Mouse (Mus musculus): Measurements from ENCODE around the gene Galp.
A peak's percentile ranks its signal among the peaks of the same experiment; 100 is the strongest.
"Not testable (repeated sequence)": the region's sequence is repeated elsewhere in the genome, so short reads cannot be mapped to it uniquely, and the experiment has no call there.

The Galp gene

GRCm38 (mm10) chr7:6196790-6197189, at the start of gene Galp:
Gene Galp (plus strand): TSS chr7:6197090.
- no peak for DNase-seq

DNA sequence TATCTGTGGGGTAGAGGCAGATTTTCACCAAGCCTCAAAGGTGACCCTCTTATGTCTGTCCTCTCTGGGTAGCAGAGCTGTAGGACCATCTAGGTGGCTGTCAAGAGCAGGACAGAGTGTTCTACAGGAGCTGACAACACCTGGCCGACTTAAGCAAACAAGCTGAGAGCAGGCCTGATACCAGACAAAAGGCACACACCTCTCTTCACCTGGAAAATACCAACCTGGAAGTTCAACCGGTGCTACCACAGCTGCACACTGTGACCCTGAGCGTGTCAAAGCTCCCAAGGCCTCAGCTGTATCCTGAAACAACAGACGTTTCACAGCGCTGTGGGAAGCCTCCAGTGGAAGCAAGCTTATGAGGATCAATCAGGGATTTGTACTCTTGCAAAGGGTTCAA, 49.2 kb upstream of the Galp start:
- DNase-seq: no peak

DNA sequence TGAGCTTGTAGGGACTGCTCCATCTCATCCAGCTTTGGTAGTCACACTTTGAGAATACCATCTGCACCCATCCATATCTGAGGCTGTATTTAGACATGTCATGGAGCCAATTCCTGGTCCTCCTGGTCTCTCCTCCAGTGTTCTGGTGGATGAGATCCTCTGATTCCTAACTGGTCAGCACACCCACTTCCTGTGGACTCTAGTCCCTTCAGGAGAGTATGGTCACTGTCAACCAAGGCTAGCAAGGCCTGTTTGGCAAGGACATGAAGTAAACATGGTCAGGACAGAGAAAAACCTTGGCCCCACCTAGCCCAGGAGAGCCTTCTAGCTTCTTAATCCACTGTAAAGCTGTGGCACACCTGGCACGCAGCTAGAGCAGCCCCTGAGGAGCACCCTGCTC, 45.6 kb upstream of the Galp start:
- no peak for DNase-seq

DNA sequence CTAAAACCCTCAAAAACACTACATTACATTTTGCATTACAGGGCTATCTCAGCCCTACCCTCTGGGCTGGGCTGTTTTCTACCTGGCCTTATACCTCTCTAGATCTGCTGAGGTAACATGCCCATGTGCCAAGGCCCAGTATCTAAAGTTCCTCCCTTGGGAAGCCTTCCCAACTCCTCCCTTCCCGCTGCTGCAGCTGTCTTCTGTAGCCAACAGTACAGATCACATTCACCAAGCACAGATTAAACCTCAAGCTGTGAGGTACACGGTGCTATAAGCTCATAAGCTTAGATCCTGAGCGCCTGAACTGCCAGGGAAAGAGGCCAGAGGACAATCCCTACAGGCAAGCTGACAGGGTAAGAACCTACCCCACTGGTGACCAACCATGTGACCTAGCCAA, 44.9 kb upstream of the Galp start:
- no peak for DNase-seq

DNA sequence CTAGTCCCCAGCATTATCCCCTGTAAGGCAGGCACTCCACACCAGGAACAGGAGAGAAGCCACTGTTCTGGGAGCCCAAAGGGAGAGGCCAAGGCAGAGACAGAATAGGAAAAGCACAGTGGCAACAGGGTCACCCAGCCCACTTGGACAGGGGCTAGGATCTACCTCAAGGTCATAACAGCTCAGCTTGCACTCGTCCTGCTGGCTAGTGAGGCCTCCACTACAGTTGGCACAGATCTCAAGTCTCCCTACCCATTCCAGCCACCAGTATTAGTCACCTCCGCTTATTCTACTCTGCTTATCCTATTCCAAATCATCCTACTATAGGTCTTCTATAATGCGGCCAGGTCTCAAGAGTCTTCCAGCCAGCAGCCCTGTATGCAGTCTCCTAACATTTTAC, 43.8 kb upstream of the Galp start:
- DNase-seq: no peak

DNA sequence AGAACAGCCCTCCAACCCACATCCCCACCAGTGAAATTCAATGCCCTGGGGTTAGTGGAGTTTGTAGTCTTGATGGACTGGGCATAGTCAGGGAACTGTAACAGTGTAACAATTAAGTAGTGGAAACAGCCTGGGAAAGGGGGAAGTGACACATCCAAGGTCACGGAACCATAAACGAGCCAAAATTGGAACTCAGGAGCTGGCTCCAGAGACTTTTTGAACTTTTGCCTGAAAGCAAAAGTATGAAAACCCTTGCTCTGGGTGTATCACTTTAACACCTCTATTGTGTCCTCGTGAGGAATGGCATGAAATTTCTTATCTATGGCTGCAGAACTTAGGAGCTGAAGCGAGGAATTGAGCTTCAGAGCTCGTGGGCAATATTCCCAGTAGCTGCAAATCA, 42.7 kb upstream of the Galp start:
- no peak for DNase-seq

DNA sequence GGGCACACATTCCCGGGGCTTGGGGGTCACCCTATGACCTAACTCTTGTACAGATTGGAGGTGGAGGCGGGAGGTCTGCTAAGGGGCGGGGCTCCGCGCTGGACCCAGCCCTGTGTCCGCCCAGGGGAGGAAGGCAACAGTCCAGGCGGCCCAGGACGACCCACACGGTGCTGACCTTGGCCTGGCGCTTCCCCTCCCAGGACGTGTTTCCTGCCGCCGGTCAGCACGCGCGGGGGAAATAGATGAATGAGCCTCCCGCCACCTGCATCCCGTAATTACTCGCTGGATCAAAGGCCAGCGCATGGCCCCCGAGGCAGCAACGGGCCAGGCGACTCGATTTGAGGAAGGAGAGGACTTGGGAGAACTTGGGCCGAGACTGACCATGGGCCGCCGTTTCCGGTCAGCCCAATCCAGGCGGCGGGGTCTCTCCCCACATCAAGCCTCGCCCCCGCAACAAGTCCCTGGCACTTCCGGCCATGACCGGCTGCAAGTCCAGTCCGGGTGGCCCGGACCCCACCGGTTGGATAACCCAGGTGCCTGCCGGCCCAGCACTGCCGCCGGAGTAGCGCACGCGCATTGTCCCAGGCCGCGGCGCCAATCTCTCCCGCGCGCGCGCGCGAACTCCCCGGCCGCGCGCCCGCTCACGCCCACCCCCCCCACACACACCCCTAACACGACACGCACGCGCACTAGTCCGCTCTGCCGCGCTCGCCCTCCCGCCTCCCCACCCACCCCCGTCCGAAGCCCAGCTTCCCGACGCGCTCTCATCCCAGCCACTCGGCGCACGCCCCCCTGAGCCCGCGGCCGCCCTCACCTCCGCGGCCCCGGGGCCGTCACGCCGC, 41.6 kb upstream of the Galp start:
- DNase-seq: peak; percentile 85

DNA sequence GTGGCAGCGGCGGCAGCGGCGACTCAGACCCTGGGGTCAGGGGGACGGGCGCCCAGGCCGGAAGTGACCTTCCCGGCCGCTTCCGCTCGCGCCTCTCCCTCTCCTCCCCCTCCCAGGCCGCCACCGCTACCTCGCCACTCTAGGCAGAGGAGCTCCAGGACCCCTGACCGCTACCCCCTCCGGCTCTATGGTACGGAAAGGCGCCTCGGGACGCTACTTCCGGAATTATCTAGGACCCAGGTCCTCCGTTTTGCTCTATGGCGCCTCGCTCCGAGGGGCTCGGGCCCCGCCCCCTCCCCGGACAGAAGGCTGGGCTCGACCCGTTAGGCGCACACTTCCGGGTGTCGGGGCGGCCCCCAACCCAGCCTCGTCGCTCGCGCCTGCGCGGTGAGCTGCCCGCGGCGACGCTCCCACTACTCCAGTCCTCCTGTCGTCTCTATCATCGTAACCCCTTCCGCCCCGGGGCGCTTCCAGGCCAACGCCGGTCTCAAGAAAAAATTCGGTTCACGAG, 40.9 kb upstream of the Galp start, which contains the start of gene Zfp787:
Zfp787 (minus strand) TSS at position 97 of the 511 bp plus-strand sequence.
- DNase-seq: peak; percentile 96

- DNase-seq: no peak
Measured at GRCm38 (mm10) chr7:6156901-6157472, 39.9 kb upstream of the Galp start.

- DNase-seq: no peak
Measured at GRCm38 (mm10) chr7:6157479-6157878, 39.4 kb upstream of the Galp start.

GRCm38 (mm10) chr7:6159604-6160003, 37.3 kb upstream of the Galp start:
- no peak for DNase-seq

- DNase-seq: no peak
Measured at GRCm38 (mm10) chr7:6161541-6161940, 35.3 kb upstream of the Galp start.

DNA sequence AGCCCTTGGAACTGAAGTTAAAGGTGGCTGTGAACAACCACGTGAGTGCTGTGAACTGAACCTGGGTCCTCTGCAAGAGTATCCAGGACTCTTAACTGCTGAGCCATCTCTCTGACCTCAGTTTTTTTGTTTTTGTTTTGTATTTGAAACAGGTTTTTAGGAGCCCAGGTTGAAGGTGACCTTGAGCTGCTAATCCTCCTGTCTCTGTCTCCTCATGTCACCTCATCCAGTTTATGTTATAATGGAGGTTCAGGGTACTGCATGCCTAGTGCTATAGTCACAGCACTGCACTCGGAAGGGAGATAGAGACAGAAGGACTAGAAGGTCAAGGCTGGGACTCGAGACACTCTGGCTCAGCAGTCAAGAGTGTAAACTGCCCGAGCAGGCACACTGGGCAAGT, 34.7 kb upstream of the Galp start:
- no peak for DNase-seq

- no peak for DNase-seq
Measured at GRCm38 (mm10) chr7:6164671-6165070, 32.2 kb upstream of the Galp start.

GRCm38 (mm10) chr7:6169403-6169802, 27.5 kb upstream of the Galp start:
- DNase-seq: no peak

DNA sequence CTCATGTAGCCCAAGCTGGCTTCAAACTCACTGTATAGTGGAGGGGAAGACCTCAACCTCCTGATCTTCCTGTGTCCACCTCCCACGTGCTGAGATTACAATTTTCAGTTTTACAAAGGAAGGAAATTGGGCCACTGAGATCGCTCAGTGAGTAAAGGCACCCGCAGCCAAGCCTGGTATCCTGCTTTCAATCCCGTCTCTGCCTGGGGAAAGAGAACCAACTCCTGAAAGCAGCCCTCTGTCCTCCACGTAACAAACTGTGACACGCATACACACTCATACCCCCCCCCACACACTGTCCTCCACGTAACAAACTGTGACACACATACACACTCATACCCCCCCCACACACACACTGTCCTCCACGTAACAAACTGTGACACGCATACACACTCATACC, 26.5 kb upstream of the Galp start:
- DNase-seq: no peak

DNA sequence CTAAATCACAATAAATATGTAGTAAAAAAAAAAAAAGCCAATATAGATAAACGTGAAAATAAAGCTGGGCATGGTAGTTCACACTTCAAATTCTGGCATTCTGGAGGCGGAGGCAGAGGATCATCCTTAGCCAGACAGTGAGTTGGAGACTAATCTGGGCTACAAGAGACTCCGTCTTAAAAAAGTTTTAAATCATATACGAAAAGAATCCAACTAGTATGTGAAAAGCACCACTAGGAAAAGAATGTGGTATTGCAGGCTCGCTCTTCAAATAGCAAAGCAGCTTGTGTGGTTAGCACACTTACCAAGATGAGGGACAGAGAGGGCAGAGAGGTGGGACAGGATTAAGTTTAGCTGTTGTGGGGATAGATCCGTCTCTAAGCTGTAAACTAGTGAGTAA, 26.0 kb upstream of the Galp start:
- DNase-seq: no peak

DNA sequence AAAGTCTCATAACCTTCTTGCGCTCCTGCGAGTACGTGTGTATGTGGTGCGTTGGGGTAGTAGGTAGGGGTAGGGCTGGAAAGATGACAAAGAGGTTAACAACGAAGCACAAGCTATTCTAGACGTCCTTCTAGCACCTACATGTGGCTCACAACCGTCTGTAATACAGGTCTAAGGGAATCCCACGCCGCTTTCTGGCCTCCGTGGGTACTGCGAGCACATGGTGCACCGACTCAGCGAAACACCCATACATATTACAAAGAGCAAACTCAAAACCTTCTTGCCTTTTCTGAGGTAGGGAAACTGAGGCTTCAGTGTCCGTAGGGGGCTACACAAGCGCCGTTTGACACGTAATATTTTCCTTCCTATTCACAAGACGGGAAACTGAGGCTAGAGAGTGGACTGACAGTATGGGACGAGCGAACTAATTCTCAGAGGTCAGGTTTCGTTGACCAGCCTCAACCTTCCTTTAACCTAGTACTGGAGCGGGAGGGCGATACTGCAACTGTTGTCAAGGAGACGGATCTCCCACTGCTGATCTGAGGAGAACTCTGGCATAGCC, 25.4 kb upstream of the Galp start:
- peak; percentile 33 for DNase-seq

DNA sequence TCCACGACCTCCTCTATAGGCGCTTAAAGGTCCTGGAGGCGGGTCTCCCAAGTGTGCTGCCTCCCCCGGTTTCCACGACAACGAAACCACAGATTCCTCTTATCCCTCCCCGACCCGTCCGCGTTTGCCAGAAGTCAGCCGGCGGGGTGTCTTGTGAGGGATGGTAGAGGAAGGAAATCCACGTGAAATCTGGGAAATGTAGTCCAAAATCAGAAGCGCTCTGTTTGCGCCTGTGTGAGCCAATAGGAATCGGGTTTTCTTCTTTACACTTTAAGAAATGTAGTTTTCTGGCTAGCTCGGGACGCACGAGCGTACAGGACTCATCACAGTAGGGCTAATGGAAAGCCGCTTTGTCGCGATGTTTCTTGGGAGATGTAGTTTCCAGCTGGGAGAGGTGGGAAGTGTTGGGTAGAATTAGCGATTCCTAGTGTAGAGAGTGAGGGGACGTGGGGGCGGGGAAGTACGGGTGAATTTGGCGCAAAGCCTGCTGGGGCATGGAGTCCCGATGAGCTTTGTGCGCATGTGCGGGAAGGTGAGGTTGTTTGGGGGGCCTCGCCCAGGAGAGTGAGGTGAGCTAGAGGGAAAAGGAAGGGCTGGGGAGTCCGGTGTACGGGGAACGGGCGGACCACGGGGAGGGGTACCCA, 24.8 kb upstream of the Galp start, which contains the start of gene Zfp444:
Zfp444 (plus strand) TSS at position 221 of the 644 bp plus-strand sequence.
- DNase-seq: peak; percentile 98

GRCm38 (mm10) chr7:6172674-6173244, 24.1 kb upstream of the Galp start:
- DNase-seq: no peak

GRCm38 (mm10) chr7:6173872-6174271, 23.0 kb upstream of the Galp start:
- no peak for DNase-seq

- DNase-seq: not testable (repeated sequence)
Measured at GRCm38 (mm10) chr7:6174365-6174987, 22.4 kb upstream of the Galp start.

GRCm38 (mm10) chr7:6179013-6179412, 17.9 kb upstream of the Galp start:
- no peak for DNase-seq
